Mouse (Mus musculus): ENCODE measurements around the gene Prg3. TPM values are rescaled to one million over a fixed set of nuclear protein-coding genes. Genes with fewer than 3 reads are reported as not detected.

The Prg3 gene
- polyA plus RNA-seq, 1 experiment from 2014 or later: not detected

DNA sequence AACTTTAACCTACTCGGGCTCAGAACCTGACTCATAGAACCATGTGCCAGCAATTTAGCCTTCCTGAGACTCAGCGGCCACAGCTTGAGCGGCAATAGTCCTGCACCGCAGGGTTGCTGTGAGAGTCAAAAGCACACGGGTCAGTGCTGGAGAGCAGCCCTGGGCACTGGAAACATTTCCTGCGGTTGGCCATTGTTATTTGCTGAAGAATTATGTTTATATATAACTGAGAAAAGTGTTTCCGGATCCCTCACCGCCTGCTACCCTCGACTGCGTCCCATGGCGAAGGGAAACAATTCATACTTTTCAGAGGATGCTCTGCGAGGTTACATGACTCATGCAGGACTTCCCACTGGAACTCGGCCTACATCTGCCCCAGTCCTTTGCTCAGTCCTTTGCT is 13.5 kb downstream of the Prg3 start:
- 78% methylated on average over 13 of the region's 13 CpGs for WGBS
- Histone ChIP-seq H3K9ac (replicated peaks) (no peak overlapping the region), H3K4me2 (replicated peaks) (no peak overlapping the region), H3K27ac (replicated peaks) (no peak overlapping the region), H3K4me3 (no peak overlapping the region), H3K27me3 (no peaks in the 10 kb centered on the region), H3K36me3 (no peaks in the 10 kb centered on the region), H3K4me1 (no peaks in the 10 kb centered on the region), H3K9me3 (no peaks in the 10 kb centered on the region)
- ATAC-seq (replicated peaks): no peak

- WGBS: 82% methylated on average over 8 of the region's 8 CpGs
- ATAC-seq (replicated peaks): no peak
Observed at GRCm38 (mm10) chr2:85002575-85002974, 14.6 kb downstream of the Prg3 start.

DNA sequence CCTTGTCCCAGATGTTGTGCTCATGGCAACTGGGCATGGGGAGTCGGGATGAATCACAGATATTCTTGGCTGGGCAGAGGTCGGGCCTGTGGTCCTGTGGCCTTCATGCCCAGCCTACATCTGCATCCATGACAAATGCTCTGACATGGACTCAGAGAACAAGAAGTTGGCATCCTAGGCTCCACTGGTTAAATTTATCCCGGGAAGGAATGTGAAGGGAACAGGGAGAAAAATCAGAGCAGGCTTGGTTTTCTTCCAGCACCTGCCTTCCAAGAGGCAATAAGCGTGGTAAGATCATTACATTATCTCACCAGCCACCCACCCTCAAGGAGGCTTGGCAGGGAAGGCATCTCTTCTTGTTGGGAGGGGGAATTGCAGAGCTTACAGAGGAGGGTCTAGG is 16.3 kb downstream of the Prg3 start:
- Histone ChIP-seq H3K36me3 (no peaks in the 10 kb centered on the region), H3K4me2 (replicated peaks) (no peak overlapping the region), H3K27me3 (no peaks in the 10 kb centered on the region), H3K4me1 (no peaks in the 10 kb centered on the region), H3K9me3 (no peaks in the 10 kb centered on the region), H3K27ac (replicated peaks) (no peak overlapping the region), H3K9ac (replicated peaks) (no peak overlapping the region), H3K4me3 (no peak overlapping the region)
- no peak for ATAC-seq (replicated peaks)
- 75% methylated on average over 4 of the region's 4 CpGs for WGBS

More at GRCm38 (mm10) chr2:85002575-85002974, 14.6 kb downstream of the Prg3 start:
- Histone ChIP-seq H3K27me3 (no peaks in the 10 kb centered on the region), H3K27ac (replicated peaks) (no peak overlapping the region), H3K4me2 (replicated peaks) (no peak overlapping the region), H3K4me3 (no peak overlapping the region), H3K4me1 (no peaks in the 10 kb centered on the region), H3K9ac (replicated peaks) (no peak overlapping the region), H3K9me3 (no peaks in the 10 kb centered on the region), H3K36me3 (no peaks in the 10 kb centered on the region)

DNA sequence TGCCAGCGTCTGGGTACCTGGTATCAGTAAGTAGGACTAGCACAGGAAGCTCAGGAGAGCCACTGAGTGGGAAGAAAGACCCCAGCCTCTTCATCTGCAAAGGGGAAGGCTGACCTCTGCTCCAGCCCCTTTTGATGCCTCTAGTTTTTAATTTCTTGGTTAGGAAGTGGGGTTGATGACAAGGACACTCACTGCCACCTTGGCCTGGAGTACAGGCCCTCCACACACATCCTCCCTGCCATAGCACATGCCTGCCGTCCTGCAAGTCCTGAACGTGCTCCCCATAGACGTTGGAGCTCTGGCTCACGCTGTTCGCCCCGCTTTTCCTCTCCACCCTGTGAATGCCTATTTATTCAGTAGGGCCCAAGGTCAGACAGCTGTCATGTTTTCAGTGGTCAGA is 18.6 kb downstream of the Prg3 start:
- Histone ChIP-seq H3K9me3 (no peaks in the 10 kb centered on the region), H3K27ac (replicated peaks) (no peak overlapping the region), H3K4me3 (no peak overlapping the region), H3K4me2 (replicated peaks) (no peak overlapping the region), H3K36me3 (no peaks in the 10 kb centered on the region), H3K9ac (replicated peaks) (no peak overlapping the region), H3K4me1 (no peaks in the 10 kb centered on the region), H3K27me3 (no peaks in the 10 kb centered on the region)
- whole genome bisulfite sequencing: 86% methylated on average over 7 of the region's 7 CpGs
- no peak for ATAC-seq (replicated peaks)

GRCm38 (mm10) chr2:85007729-85008128 is 19.7 kb downstream of the Prg3 start:
- Histone ChIP-seq H3K27ac (replicated peaks) (no peak overlapping the region), H3K4me3 (no peak overlapping the region), H3K36me3 (no peaks in the 10 kb centered on the region), H3K4me2 (replicated peaks) (no peak overlapping the region), H3K4me1 (no peaks in the 10 kb centered on the region), H3K9ac (replicated peaks) (no peak overlapping the region), H3K9me3 (no peaks in the 10 kb centered on the region), H3K27me3 (no peaks in the 10 kb centered on the region)
- WGBS: 22% methylated on average over 4 of the region's 4 CpGs
- peak; percentile 23; the same call in 1 of the 2 replicates for ATAC-seq (replicated peaks)

GRCm38 (mm10) chr2:85009212-85009611 is 21.2 kb downstream of the Prg3 start:
- no peak overlapping the region for H3K9ac ChIP-seq (replicated peaks)
- no peak for ATAC-seq (replicated peaks)
- H3K27me3 ChIP-seq: no peaks in the 10 kb centered on the region
- H3K4me1 ChIP-seq: no peaks in the 10 kb centered on the region
- no peak overlapping the region for H3K4me3 ChIP-seq
- H3K27ac ChIP-seq (replicated peaks): no peak overlapping the region
- H3K36me3 ChIP-seq: no peaks in the 10 kb centered on the region
- 88% methylated on average over 2 of the region's 2 CpGs for WGBS
- no peaks in the 10 kb centered on the region for H3K9me3 ChIP-seq
- no peak overlapping the region for H3K4me2 ChIP-seq (replicated peaks)

DNA sequence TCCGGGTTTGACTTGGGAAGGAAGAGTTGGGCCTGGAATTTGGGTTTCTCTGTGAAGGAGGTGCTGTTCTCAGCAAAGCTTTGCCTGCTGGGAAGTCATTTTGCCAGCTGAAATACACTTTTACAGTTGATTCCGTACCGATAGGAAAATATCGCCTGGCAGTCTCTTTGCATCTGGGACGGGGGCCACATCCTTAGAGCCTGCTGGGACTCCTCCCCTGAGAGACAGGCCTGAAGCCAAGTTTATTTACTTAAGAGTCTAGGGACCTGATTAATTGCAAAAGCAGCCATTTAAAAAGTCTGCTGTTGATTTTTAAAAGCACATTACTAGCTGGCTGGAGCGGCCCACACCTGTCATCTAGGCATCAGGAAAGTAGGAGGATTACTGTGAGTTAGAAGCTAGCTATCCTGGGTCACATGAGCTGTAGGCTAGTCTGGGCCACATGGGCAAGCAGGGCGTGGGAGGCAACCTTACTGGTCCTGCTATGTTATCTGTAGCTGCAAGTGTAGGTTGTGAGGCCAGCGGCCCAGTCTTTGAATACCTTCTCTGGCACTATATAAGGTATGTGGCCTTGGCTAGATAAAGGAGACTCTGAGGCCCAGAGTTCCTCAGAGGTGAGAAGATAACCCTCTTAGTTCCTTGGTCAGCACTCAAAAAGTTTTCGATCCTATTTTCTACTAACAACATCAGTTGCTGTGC is 24.0 kb downstream of the Prg3 start:
- 68% methylated on average over 9 of the region's 9 CpGs for WGBS
- no peaks in the 10 kb centered on the region for H3K36me3 ChIP-seq
- ATAC-seq (replicated peaks): peak; percentile 46

GRCm38 (mm10) chr2:85012679-85013078 is 24.7 kb downstream of the Prg3 start:
- Histone ChIP-seq H3K4me2 (replicated peaks) (no peak overlapping the region), H3K27ac (replicated peaks) (0 out of 2 replicates have a peak overlapping the region, but pooled peaks have one; percentile 34), H3K9me3 (no peaks in the 10 kb centered on the region), H3K9ac (replicated peaks) (no peak overlapping the region), H3K36me3 (no peaks in the 10 kb centered on the region), H3K4me3 (no peak overlapping the region), H3K27me3 (no peaks in the 10 kb centered on the region), H3K4me1 (no peaks in the 10 kb centered on the region)
- WGBS: 79% methylated on average over 14 of the region's 14 CpGs
- ATAC-seq (replicated peaks): peak; percentile 55; the same call in 1 of the 2 replicates

More for the DNA sequence above, 24.0 kb downstream of the Prg3 start:
- no peaks in the 10 kb centered on the region for H3K27me3 ChIP-seq
- no peak overlapping the region for H3K9ac ChIP-seq (replicated peaks)
- no peaks in the 10 kb centered on the region for H3K4me1 ChIP-seq
- H3K9me3 ChIP-seq: no peaks in the 10 kb centered on the region
- H3K27ac ChIP-seq (replicated peaks): peak overlapping the region; percentile 34
- no peak overlapping the region for H3K4me2 ChIP-seq (replicated peaks)
- no peak overlapping the region for H3K4me3 ChIP-seq

DNA sequence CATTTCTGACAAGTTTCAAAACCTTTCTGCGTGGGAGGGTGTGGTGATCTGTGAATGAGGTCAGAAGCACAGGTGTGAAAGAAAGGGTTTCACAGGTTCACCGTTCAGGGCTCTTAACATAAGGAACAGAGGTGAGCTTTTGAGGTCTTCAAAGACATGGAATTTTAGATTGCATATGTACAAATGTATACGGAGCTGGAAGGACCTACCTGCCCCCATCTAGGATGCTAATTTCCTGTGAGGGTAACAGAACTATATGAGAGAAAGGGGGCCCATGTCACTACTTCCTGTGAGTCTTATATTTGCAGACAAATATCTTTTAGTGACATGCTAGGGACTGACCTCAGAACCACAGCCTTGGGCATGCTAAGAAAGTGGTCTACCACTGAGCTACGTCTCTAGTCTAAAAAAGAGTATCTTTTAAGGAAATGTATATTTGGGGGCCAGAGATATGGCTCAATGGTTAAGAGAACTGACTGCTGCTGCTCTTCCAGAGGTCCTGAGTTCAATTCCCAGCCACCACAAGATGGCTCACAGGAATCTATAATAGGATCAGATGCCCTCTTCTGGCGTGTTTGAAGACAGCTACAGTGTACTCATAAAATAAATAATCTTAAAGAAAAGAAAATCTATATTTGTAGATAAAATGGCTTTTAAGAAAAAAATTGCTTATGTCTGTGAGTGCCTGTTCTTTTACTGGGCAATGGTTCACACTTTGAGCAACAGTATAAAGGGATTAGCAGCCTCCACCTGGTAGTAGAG is 26.0 kb downstream of the Prg3 start:
- H3K4me1 ChIP-seq: no peaks in the 10 kb centered on the region
- H3K27ac ChIP-seq (replicated peaks): no peak overlapping the region
- no peaks in the 10 kb centered on the region for H3K27me3 ChIP-seq
- no peak for ATAC-seq (replicated peaks)
- 84% methylated on average over 5 of the region's 5 CpGs for WGBS
- no peak overlapping the region for H3K4me2 ChIP-seq (replicated peaks)
- H3K9me3 ChIP-seq: no peaks in the 10 kb centered on the region
- H3K9ac ChIP-seq (replicated peaks): no peak overlapping the region
- H3K36me3 ChIP-seq: no peaks in the 10 kb centered on the region
- H3K4me3 ChIP-seq: no peak overlapping the region

- Histone ChIP-seq H3K4me2 (replicated peaks) (no peak overlapping the region), H3K9me3 (no peaks in the 10 kb centered on the region), H3K27me3 (no peaks in the 10 kb centered on the region), H3K36me3 (no peaks in the 10 kb centered on the region), H3K4me1 (no peaks in the 10 kb centered on the region), H3K4me3 (no peak overlapping the region), H3K9ac (replicated peaks) (no peak overlapping the region), H3K27ac (replicated peaks) (no peak overlapping the region)
- peak; percentile 17; the same call in 1 of the 2 replicates for ATAC-seq (replicated peaks)
- WGBS: 51% methylated on average over 3 of the region's 3 CpGs
Observed at GRCm38 (mm10) chr2:85014588-85014982, 26.6 kb downstream of the Prg3 start.

GRCm38 (mm10) chr2:85022043-85022442 is 34.0 kb downstream of the Prg3 start:
- H3K9ac ChIP-seq (replicated peaks): no peak overlapping the region
- H3K27me3 ChIP-seq: no peaks in the 10 kb centered on the region
- H3K36me3 ChIP-seq: no peaks in the 10 kb centered on the region
- no peak overlapping the region for H3K4me2 ChIP-seq (replicated peaks)
- no peak overlapping the region for H3K27ac ChIP-seq (replicated peaks)
- 20% methylated on average over 4 of the region's 4 CpGs for WGBS
- H3K4me1 ChIP-seq: no peaks in the 10 kb centered on the region
- H3K4me3 ChIP-seq: no peak overlapping the region
- H3K9me3 ChIP-seq: no peaks in the 10 kb centered on the region
- no peak for ATAC-seq (replicated peaks)

GRCm38 (mm10) chr2:85026178-85026577 is 38.2 kb downstream of the Prg3 start:
- Histone ChIP-seq H3K9ac (replicated peaks) (no peak overlapping the region), H3K4me2 (replicated peaks) (no peak overlapping the region), H3K4me3 (no peak overlapping the region), H3K9me3 (no peaks in the 10 kb centered on the region), H3K4me1 (no peaks in the 10 kb centered on the region), H3K27me3 (no peaks in the 10 kb centered on the region), H3K27ac (replicated peaks) (no peak overlapping the region), H3K36me3 (no peaks in the 10 kb centered on the region)
- ATAC-seq (replicated peaks): no peak
- WGBS: 76% methylated on average over 3 of the region's 3 CpGs
